Comparison of ENCODE assay signal across 8 mouse cellular contexts in the genomic region with DNA sequence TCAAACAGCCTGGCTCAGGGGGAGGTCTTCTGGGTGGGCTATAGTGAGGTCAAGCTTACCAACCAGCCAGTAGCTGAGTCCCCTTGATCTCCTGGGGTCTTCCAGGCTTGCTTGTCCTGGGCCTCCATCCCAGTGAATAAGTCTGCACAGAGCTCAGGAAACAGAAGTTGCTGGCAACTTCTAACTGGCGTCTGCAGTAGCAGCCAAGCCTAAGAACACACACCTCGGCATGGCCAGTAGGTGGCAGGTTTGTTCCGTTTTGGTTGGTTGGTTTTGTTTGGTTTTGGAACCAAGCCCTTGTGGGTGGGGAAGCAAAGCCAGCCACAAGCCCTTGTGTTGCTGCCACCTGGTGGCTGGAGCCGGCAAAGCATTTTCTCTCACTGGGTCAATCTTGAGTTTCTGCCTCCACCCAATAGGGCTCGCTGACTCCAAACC. TPM values are rescaled to one million over a fixed set of nuclear protein-coding genes. Genes with fewer than 3 reads are reported as not detected.
DNase-seq lines count a peak whose midpoint lies in the region; ATAC-seq and TF ChIP-seq lines count a peak whose summit lies in the region.

No protein-coding gene starts in this region.

- ATAC-seq in neutrophil, adult 5-6 weeks (ENCODE audit: extremely low read depth, insufficient number of reproducible peaks, low FRiP score, poor library complexity, severe bottlenecking), result peak; percentile 96

- H3K4me3 ChIP-seq in layer of hippocampus, adult 2 months, result no peak overlapping the region
- no peak overlapping the region for H3K4me3 ChIP-seq in lung, adult 2 months (replicated peaks; ENCODE audit: extremely low read depth, low read depth, low read length)

- no peak for TF ChIP-seq POLR2A in lung, adult 2 months (IDR thresholded peaks at IDR 0.05; ENCODE audit: borderline replicate concordance, extremely low read depth, low read depth, low read length)

- DNase-seq in MEL-GATA-1-ER (ENCODE audit: extremely low read depth, low read depth), result peak; percentile 96
- peak; percentile 98 for DNase-seq in cerebellum, adult 8-10 months
- DNase-seq in forelimb bud, embryonic 11.5 days (ENCODE audit: low read depth, low spot score), result peak; percentile 99
- peak; percentile 98 for DNase-seq in heart, postnatal 4 days
- DNase-seq in layer of hippocampus, adult 2 months (ENCODE audit: low spot score in 2 of 2), result peak; percentile 96 to 98
- peak; percentile 96 for DNase-seq in lung, adult 2 months
- peak; percentile 84 for DNase-seq in testis, postnatal 14 days (ENCODE audit: low spot score)

- peak; percentile 98 for TF ChIP-seq CTCF in layer of hippocampus, adult 2 months (conservative IDR thresholded peaks at IDR 0.05)
- peak; percentile 93 for TF ChIP-seq CTCF in lung, adult 2 months (IDR thresholded peaks at IDR 0.05; ENCODE audit: insufficient read depth, low read length)

- peak overlapping the region; percentile 77 for H3K27ac ChIP-seq in layer of hippocampus, adult 2 months

- WGBS in lung, adult 2 months, result 0% methylated on average over 5 of the region's 5 CpGs

- H3K4me1 ChIP-seq in lung, adult 2 months (ENCODE audit: control insufficient read depth, insufficient read depth, low read length), result peaks cover 3% of the 10 kb centered on the region

RNA-seq across cellular contexts. Expression of gene Psrc1, which starts 5.5 kb away (rescaled TPM):
- 1 to 10 TPM; 6.7 to 8.8 TPM for total RNA-seq in heart, postnatal 4 days (2021)
- total RNA-seq in layer of hippocampus, adult 2 months (2021), result 10 to 100 TPM; 17.5 to 22.2 TPM
- polyA plus RNA-seq in lung, adult 2 months (2012; rRNA removed), result 2.3 and 2.4 TPM in 2 replicates
- total RNA-seq in neutrophil, adult 5-6 weeks (2017), result 0.35 and 1.7 TPM in 2 replicates

RNA-seq across cellular contexts. Expression of gene Mybphl, which starts 24.4 kb away (rescaled TPM):
- total RNA-seq in heart, postnatal 4 days (2021), result 10 to 100 TPM; 44.7 to 57.2 TPM
- total RNA-seq in layer of hippocampus, adult 2 months (2021), result 1 to 10 TPM in 1 of 2 experiments, under 1 TPM in 1; 0.83 to 1.5 TPM
- polyA plus RNA-seq in lung, adult 2 months (2012; rRNA removed), result 34.9 and 39.2 TPM in 2 replicates
- not detected in 2 replicates for total RNA-seq in neutrophil, adult 5-6 weeks (2017)

RNA-seq across cellular contexts. Expression of gene Celsr2, which starts 26.2 kb away (rescaled TPM):
- 1 to 10 TPM; 9.0 to 9.5 TPM for total RNA-seq in heart, postnatal 4 days (2021)
- total RNA-seq in layer of hippocampus, adult 2 months (2021), result 100 to 1,000 TPM; 185 to 201 TPM
- 22.7 and 26.7 TPM in 2 replicates for polyA plus RNA-seq in lung, adult 2 months (2012; rRNA removed)
- total RNA-seq in neutrophil, adult 5-6 weeks (2017), result 0.86 and 1.6 TPM in 2 replicates

RNA-seq across cellular contexts. Expression of gene Sars, which starts 55.9 kb away (rescaled TPM):
- 10 to 100 TPM; 88.2 to 90.6 TPM for total RNA-seq in heart, postnatal 4 days (2021)
- total RNA-seq in layer of hippocampus, adult 2 months (2021), result 100 to 1,000 TPM; 198 to 213 TPM
- polyA plus RNA-seq in lung, adult 2 months (2012; rRNA removed), result 29.4 and 48.0 TPM in 2 replicates
- 148 and 192 TPM in 2 replicates for total RNA-seq in neutrophil, adult 5-6 weeks (2017)

Comparison
In these comparisons a context has a peak if more than half of its experiments do, and no peak if none do; other contexts are left out.
1. RNA of gene Mybphl, which starts 24.4 kb away (total RNA-seq): 44.7 to 57.2 TPM in heart, postnatal 4 days; 0.83 to 1.5 TPM in layer of hippocampus, adult 2 months and not detected in neutrophil, adult 5-6 weeks; every median in the first group is over 10 times any median in the second.
2. RNA of gene Celsr2, which starts 26.2 kb away (total RNA-seq): 185 to 201 TPM in layer of hippocampus, adult 2 months; 9.0 to 9.5 TPM in heart, postnatal 4 days and 0.86 to 1.6 TPM in neutrophil, adult 5-6 weeks; every median in the first group is over 10 times any median in the second.
3. Peak in every context shown above with its lines, with median percentiles within 50 percentile points of each other: DNase-seq.